Mouse (Mus musculus) E14TG2a.4 (cell line): ENCODE data around the gene Gabbr2.
A peak's percentile ranks its signal among the peaks of the same experiment; 100 is the strongest.

Source experiments
- H3K27me3 ChIP-seq: 2 replicates; pipeline ENCODE4 v1.6.1; 2014; ENCODE audit warnings: low read length, control low read depth; ENCODE audit not compliant: insufficient read depth
- H3K36me3 ChIP-seq: 2 replicates; pipeline ENCODE4 v1.6.1; 2014; ENCODE audit warnings: low read length, control low read depth; ENCODE audit not compliant: insufficient read depth
- H3K4me1 ChIP-seq: replicated peaks from 2 replicates; pipeline ENCODE4 v1.6.1; 2014; ENCODE audit warnings: low read depth, low read length, control low read depth
- H3K4me3 ChIP-seq: replicated peaks from 2 replicates; pipeline ENCODE4 v1.5.1; 2014; ENCODE audit warnings: mild to moderate bottlenecking, low read length
- H3K9me3 ChIP-seq: 2 replicates; pipeline ENCODE4 v1.6.1; 2014; ENCODE audit warnings: low read length, control low read depth
- CTCF ChIP-seq: conservative IDR thresholded peaks from 2 replicates; pipeline ENCODE4 v1.5.1; 2014; ENCODE audit warnings: low read length
- NANOG ChIP-seq: IDR thresholded peaks from 2 replicates; pipeline ENCODE4 v1.6.1; 2014; ENCODE audit warnings: borderline replicate concordance, low read length, mixed read lengths
- POU5F1 ChIP-seq: IDR thresholded peaks from 2 replicates; pipeline ENCODE4 v1.6.1; 2014; ENCODE audit warnings: low read length, borderline replicate concordance

Gabbr2 gene

DNA sequence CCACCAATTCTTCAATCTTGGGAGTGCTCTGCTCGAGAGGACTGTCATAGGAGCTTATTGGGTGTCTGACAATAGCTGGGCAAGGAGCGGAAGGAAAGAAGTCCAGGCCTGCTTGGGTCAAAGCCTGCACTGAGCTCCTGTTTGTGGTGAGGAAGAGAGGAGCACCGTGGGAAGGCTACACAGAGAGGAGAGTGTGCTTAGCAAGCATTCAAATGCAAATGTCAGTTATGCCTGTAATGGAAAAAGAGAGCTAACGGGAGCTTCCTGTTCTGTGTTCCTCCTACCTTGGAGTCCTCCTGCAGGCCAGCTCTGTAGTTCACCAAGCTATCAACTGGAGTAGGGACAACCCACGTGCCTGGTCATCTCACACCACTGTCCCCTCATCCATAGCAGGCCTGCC lies 180.5 kb downstream of the Gabbr2 start:
- no peak for TF ChIP-seq CTCF
- no peak for TF ChIP-seq NANOG
- TF ChIP-seq POU5F1 = peak; percentile 60; the same call in 1 of the 2 replicates
- Histone ChIP-seq H3K4me1 (peaks cover 14% of the 10 kb centered on the region), H3K36me3 (no peaks in the 10 kb centered on the region), H3K27me3 (peaks cover 31% of the 10 kb centered on the region), H3K9me3 (peaks cover 5% of the 10 kb centered on the region), H3K4me3 (no peak overlapping the region)

DNA sequence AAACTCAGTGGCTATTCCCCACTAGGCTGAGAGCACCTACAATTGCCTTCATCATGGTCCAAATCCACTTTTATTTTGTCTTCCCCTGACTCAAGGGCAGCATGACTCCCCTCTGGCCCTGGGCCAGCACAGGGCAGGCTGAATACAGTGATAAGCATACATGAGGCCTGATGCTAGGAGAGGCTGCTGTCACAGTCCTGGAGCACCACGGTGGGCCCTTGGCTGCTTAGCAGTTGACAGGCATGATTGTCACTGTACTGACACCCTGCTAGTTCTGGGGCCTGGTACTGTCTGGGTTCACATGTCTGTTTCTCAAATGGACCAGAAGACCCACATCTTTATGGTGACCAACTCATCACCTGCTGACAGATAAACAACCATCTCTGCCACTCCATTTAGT lies 184.8 kb downstream of the Gabbr2 start:
- peaks cover 32% of the 10 kb centered on the region for H3K27me3 ChIP-seq
- H3K9me3 ChIP-seq = no peaks in the 10 kb centered on the region
- no peak overlapping the region for H3K4me3 ChIP-seq
- peaks cover 22% of the 10 kb centered on the region for H3K4me1 ChIP-seq
- no peaks in the 10 kb centered on the region for H3K36me3 ChIP-seq
- no peak for TF ChIP-seq POU5F1
- TF ChIP-seq CTCF = no peak
- TF ChIP-seq NANOG = no peak

DNA sequence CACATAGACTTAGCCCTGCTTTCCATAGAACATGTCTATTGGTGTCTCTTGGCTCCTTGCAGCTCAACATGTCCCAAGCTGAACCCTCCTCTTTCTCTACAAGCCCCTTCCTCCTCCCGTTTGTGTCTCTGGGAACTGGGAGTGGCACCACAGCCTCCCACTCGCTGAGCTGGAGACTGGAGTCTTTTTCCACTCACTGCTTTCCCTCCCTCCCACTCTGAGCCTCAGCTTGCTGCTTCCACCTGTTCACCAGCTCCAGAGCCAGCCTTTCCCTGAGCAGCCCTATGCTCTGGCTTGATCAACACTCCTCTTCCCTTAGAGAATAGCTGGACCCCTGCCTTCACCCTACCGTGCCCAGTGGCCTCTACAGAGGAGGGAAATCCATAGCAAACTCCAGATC lies 185.8 kb downstream of the Gabbr2 start:
- H3K4me1 ChIP-seq = peaks cover 16% of the 10 kb centered on the region
- no peaks in the 10 kb centered on the region for H3K36me3 ChIP-seq
- peaks cover 32% of the 10 kb centered on the region for H3K27me3 ChIP-seq
- H3K9me3 ChIP-seq = no peaks in the 10 kb centered on the region
- no peak for TF ChIP-seq CTCF
- no peak for TF ChIP-seq POU5F1
- no peak for TF ChIP-seq NANOG
- H3K4me3 ChIP-seq = no peak overlapping the region

DNA sequence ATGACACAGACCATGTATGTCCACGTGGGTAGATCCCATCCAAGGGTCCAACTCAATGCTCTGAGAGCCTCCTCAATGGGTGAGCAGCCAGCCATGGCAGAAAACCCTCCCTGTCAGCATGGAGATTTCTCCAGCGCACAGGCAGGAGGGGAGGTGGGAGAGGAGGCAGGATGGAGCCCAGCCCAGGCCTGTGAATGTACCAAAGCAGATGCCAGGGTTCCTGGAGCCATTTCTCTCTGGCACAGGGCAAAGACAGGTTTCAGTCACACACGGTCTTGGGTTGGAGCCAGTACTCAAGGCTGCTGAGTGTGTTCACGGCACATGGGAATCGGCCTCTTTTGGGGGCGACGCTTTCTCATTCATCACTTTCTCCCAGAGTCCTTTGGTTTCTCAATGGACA lies 189.3 kb downstream of the Gabbr2 start:
- TF ChIP-seq CTCF (no peak), NANOG (no peak), POU5F1 (no peak)
- Histone ChIP-seq H3K4me3 (no peak overlapping the region), H3K36me3 (no peaks in the 10 kb centered on the region), H3K9me3 (no peaks in the 10 kb centered on the region), H3K4me1 (0 out of 2 replicates have a peak, but pooled peaks cover 8% of the 10 kb centered on the region), H3K27me3 (peaks cover 29% of the 10 kb centered on the region)

DNA sequence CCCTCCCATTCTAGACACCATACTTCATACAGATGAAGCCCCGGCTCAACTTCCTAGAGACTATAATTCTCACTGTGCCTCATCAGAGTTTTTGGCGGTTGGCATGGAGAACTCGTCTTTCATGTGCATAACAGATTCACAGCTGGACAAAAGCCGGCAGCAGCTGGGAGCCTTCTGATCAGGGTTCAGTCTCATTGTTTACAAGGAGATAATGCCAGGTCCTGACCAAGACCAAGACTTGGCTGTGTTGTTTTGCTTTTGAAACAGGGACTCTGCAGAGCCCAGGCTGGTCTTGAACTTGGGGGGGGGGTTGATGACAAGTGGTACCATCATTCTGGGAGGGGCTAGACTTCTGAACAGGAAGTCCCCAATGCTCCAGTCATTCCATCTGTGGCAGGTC lies 191.8 kb downstream of the Gabbr2 start:
- Histone ChIP-seq H3K4me1 (0 out of 2 replicates have a peak, but pooled peaks cover 1% of the 10 kb centered on the region), H3K9me3 (no peaks in the 10 kb centered on the region), H3K36me3 (no peaks in the 10 kb centered on the region), H3K27me3 (peaks cover 19% of the 10 kb centered on the region), H3K4me3 (no peak overlapping the region)
- TF ChIP-seq POU5F1 (no peak), CTCF (no peak), NANOG (no peak)

DNA sequence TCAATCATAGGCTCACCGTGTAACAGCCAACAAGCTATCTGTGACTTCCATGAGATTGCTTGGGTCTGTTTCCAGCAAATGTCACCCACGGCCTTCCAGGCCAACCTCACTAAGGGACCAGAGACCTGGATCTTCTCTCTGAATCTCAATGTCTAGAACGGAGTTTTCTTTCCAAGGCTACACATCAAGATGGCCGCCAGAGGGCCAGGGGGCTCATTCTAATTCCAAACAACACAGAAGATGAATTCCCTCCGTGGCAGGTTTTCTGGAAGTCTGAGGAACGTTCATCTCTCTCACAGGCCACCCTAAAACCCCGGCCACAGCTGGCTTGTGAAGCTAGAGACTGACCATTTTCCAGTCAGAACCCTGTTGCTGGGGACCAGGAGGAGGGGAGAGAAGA lies 196.0 kb downstream of the Gabbr2 start:
- no peak overlapping the region for H3K4me3 ChIP-seq
- no peaks in the 10 kb centered on the region for H3K9me3 ChIP-seq
- H3K4me1 ChIP-seq = no peaks in the 10 kb centered on the region
- no peaks in the 10 kb centered on the region; the same call in 1 of the 2 replicates for H3K27me3 ChIP-seq
- no peaks in the 10 kb centered on the region for H3K36me3 ChIP-seq
- TF ChIP-seq CTCF (no peak; the same call in 1 of the 2 replicates), NANOG (no peak), POU5F1 (no peak)

DNA sequence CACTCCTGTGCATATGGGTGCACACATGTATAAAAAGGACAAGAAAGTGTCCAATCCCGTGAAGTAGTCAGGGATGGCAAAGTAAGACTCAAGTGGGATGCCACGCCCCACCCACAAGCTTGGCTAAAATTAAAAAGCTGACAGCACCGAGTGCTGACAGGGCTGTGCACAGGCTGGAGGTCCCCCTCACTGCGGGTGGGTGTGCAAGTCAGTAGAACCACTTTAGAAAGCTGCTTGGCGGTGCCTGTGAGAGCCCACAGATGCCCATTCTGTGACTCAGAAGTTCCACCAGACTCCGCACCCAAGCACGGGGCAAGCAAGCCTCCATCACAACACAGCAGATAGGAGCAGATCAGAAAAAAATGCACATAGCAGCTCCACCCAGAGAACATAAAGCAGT lies 197.1 kb downstream of the Gabbr2 start:
- Histone ChIP-seq H3K4me3 (no peak overlapping the region), H3K36me3 (no peaks in the 10 kb centered on the region), H3K27me3 (no peaks in the 10 kb centered on the region; the same call in 1 of the 2 replicates), H3K4me1 (no peaks in the 10 kb centered on the region), H3K9me3 (no peaks in the 10 kb centered on the region)
- TF ChIP-seq POU5F1 (no peak), NANOG (no peak), CTCF (no peak)

DNA sequence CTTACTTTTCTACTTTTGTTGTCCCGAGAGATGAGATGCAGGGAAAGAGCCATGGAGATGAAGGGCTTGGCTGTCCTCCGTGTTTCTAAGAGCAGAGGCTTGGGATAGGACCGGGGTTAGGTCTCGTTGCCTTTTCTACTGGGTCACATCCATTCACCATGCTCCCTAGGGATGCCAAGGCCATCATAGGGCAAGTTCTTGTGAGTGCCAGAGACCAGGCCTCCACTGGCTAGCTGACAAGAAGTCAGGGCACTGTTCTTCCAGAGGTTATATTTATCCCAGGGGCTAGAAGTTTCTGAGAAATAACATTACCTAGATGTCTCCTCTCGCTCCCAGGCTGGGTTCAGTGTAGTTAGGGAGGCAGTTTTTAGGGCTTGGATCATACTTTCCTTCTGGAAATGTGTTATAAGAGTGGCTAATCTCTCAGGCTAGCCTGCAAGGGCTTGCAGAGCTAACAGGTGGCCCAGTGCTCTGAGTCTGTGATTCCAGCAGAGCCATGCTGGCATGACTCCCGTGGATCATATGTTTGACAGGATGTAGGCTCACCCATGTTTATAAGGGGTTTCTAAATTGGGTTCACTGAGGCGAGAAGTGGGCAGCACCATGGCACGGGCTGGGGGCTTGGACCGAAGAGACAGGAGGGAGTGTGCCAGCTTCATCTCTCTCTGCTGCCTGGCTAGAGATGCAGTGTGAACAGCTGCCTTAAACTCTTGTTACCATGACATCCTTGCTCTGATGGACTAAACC lies 199.2 kb downstream of the Gabbr2 start:
- Histone ChIP-seq H3K4me3 (no peak overlapping the region), H3K36me3 (no peaks in the 10 kb centered on the region), H3K4me1 (no peaks in the 10 kb centered on the region), H3K9me3 (no peaks in the 10 kb centered on the region), H3K27me3 (0 out of 2 replicates have a peak, but pooled peaks cover 2% of the 10 kb centered on the region)
- TF ChIP-seq POU5F1 (no peak), CTCF (no peak), NANOG (no peak)
